Mouse (Mus musculus) liver, adult 2 months (tissue): ENCODE data around the gene Parp1.

Experiments used
- CTCF ChIP-seq: fragments of 200-500 bp; IDR thresholded peaks from 2 replicates; pipeline ENCODE4 v1.5.1; 2011; ENCODE audit warnings: low read depth, low read length, control low read depth
- POLR2A ChIP-seq: fragments of 200-500 bp; IDR thresholded peaks from 2 replicates; pipeline ENCODE4 v1.6.1; 2011; ENCODE audit warnings: low read length, control low read depth; ENCODE audit not compliant: insufficient read depth; ENCODE audit errors: extremely low read depth

GRCm38 (mm10) chr1:180532671-180533070, 36.1 kb upstream of the Parp1 start:
- TF ChIP-seq CTCF (no peak), POLR2A (no peak)
